ENCODE assay signal across 8 mouse cellular contexts in the genomic region with DNA sequence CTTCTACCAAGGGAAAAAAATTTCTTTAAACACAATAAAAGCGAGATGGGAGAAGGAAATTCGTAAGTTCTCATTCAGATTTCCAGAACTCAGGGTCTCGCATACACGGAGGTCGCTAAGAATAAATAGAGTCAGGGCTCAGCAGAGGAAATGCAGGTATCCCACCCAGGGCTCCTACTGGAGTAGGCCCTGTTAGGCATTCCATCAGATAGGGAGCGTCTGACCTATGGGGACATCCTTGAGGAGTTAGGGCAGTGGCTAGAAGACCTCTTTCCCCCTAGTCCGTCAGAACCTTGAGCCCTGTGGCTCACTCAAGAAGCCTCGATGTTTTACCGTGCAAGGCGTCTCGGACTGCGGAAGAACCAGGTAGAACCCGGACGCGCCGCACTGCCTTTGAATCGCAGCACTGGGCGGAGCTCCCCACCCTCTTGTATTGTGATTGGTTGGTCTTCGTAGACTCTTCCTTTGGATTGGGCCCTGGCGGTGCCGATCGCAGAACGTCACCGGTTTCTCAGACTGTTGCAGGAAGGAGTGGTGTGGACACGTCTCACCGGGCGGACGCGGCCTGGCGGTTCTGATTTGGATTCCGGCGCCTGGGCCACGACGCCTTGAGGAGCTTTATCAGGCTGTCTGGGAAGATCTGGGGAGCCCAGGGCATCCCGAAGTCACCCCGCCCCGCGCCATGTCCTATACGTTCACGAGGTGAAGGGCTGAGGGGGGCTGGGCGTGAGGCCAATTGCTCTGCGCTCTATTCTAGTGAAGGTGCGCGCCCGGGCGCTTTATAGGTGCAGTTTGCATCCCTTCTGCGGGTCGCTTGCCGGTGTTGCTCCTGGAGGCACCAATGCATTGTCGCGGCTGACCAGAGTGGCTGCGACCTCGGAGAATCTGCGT. TPM values are rescaled to one million over a fixed set of nuclear protein-coding genes. Genes with fewer than 3 reads are reported as not detected.
DNase-seq lines count a peak whose midpoint lies in the region; ATAC-seq and TF ChIP-seq lines count a peak whose summit lies in the region.

Gene Hltf (plus strand): TSS at position 506 of the 891 bp plus-strand sequence.

- ATAC-seq in forebrain, embryonic 12.5 days (ENCODE audit: low FRiP score) = peak; percentile 100
- ATAC-seq in heart, postnatal 0 days (ENCODE audit: insufficient read depth, low read depth) = peak; percentile 100
- ATAC-seq in liver, embryonic 16.5 days (ENCODE audit: low read depth) = peak; percentile 100
- ATAC-seq in neural tube, embryonic 13.5 days (ENCODE audit: low read depth) = peak; percentile 100

- H3K4me1 ChIP-seq in E14TG2a.4 (replicated peaks; ENCODE audit: low read depth, low read length) = peaks cover 19% of the 10 kb centered on the region
- H3K4me1 ChIP-seq in forebrain, embryonic 12.5 days = peaks cover 6% of the 10 kb centered on the region; the same call in 1 of the 2 replicates
- peaks cover 6% of the 10 kb centered on the region for H3K4me1 ChIP-seq in heart, postnatal 0 days (ENCODE audit: control insufficient read depth, insufficient read depth)
- H3K4me1 ChIP-seq in liver, embryonic 16.5 days (ENCODE audit: control insufficient read depth, low read depth, low read length) = peaks cover 6% of the 10 kb centered on the region
- peaks cover 10% of the 10 kb centered on the region for H3K4me1 ChIP-seq in neural tube, embryonic 13.5 days (replicated peaks)
- H3K4me1 ChIP-seq in testis, adult 2 months (ENCODE audit: control insufficient read depth, insufficient read depth, low read length) = peaks cover 3% of the 10 kb centered on the region

- peak within 1 kb of the TSS; percentile 66 for H3K9ac ChIP-seq in forebrain, embryonic 12.5 days
- H3K9ac ChIP-seq in heart, postnatal 0 days (replicated peaks; ENCODE audit: low read depth, low read length) = peak within 1 kb of the TSS; percentile 75
- H3K9ac ChIP-seq in liver, embryonic 16.5 days (ENCODE audit: low read depth, low read length) = peak within 1 kb of the TSS; percentile 70
- peak within 1 kb of the TSS; percentile 83 for H3K9ac ChIP-seq in neural tube, embryonic 13.5 days

- under 1% methylated on average over 49 of the region's 54 CpGs for WGBS in forebrain, embryonic 12.5 days
- WGBS in heart, postnatal 0 days = under 1% methylated on average over 54 of the region's 54 CpGs
- 0% methylated on average over 49 of the region's 54 CpGs for WGBS in liver, embryonic 16.5 days (ENCODE audit: insufficient replicate concordance)
- under 1% methylated on average over 52 of the region's 54 CpGs for WGBS in neural tube, embryonic 13.5 days

- peak; percentile 94 for DNase-seq in c-Kit-positive CD71-positive TER-119-positive erythroid progenitor cells, embryonic 14.5 days (ENCODE audit: low spot score)
- DNase-seq in heart, postnatal 0 days (ENCODE audit: low spot score) = peak; percentile 94
- DNase-seq in kidney, postnatal 4 days = peak; percentile 92 to 95

- TF ChIP-seq POLR2A in testis, adult 2 months (IDR thresholded peaks at IDR 0.05; ENCODE audit: control insufficient read depth, low read depth, low read length) = peak; percentile 71

- peaks cover 8% of the 10 kb centered on the region for H3K36me3 ChIP-seq in E14TG2a.4 (ENCODE audit: insufficient read depth, low read length)
- 0 out of 2 replicates have a peak, but pooled peaks cover 2% of the 10 kb centered on the region for H3K36me3 ChIP-seq in forebrain, embryonic 12.5 days (replicated peaks)
- peaks cover 11% of the 10 kb centered on the region for H3K36me3 ChIP-seq in heart, postnatal 0 days (replicated peaks; ENCODE audit: control insufficient read depth, insufficient read depth, low read length)
- no peaks in the 10 kb centered on the region for H3K36me3 ChIP-seq in liver, embryonic 16.5 days (ENCODE audit: control insufficient read depth, insufficient read depth)
- peaks cover 5% of the 10 kb centered on the region for H3K36me3 ChIP-seq in neural tube, embryonic 13.5 days
- H3K36me3 ChIP-seq in testis, adult 2 months (ENCODE audit: control insufficient read depth, insufficient read depth, low read length) = no peaks in the 10 kb centered on the region

- no peaks in the 10 kb centered on the region for H3K27me3 ChIP-seq in E14TG2a.4 (ENCODE audit: insufficient read depth, low read length)
- H3K27me3 ChIP-seq in forebrain, embryonic 12.5 days = no peaks in the 10 kb centered on the region
- H3K27me3 ChIP-seq in heart, postnatal 0 days (ENCODE audit: control insufficient read depth, insufficient read depth, low read length) = no peaks in the 10 kb centered on the region
- no peaks in the 10 kb centered on the region for H3K27me3 ChIP-seq in liver, embryonic 16.5 days (ENCODE audit: control insufficient read depth, insufficient read depth, low read depth, low read length)
- H3K27me3 ChIP-seq in neural tube, embryonic 13.5 days = no peaks in the 10 kb centered on the region
- H3K27me3 ChIP-seq in testis, adult 2 months (ENCODE audit: control insufficient read depth, insufficient read depth, low read length) = no peaks in the 10 kb centered on the region

- H3K4me3 ChIP-seq in E14TG2a.4 (replicated peaks; ENCODE audit: low read length) = peak within 1 kb of the TSS; percentile 86
- peak within 1 kb of the TSS; percentile 74 for H3K4me3 ChIP-seq in forebrain, embryonic 12.5 days (replicated peaks)
- H3K4me3 ChIP-seq in heart, postnatal 0 days (ENCODE audit: low read depth, low read length) = peak within 1 kb of the TSS; percentile 98
- H3K4me3 ChIP-seq in liver, embryonic 16.5 days (ENCODE audit: low read depth, low read length) = peak within 1 kb of the TSS; percentile 89
- H3K4me3 ChIP-seq in neural tube, embryonic 13.5 days = peak within 1 kb of the TSS; percentile 84
- H3K4me3 ChIP-seq in testis, adult 2 months (ENCODE audit: control insufficient read depth, low read depth, low read length) = peak within 1 kb of the TSS; percentile 95

- H3K9me3 ChIP-seq in E14TG2a.4 (ENCODE audit: low read length) = no peaks in the 10 kb centered on the region
- no peaks in the 10 kb centered on the region for H3K9me3 ChIP-seq in forebrain, embryonic 12.5 days
- no peaks in the 10 kb centered on the region for H3K9me3 ChIP-seq in heart, postnatal 0 days (replicated peaks; ENCODE audit: control insufficient read depth, low read length)
- H3K9me3 ChIP-seq in liver, embryonic 16.5 days (replicated peaks; ENCODE audit: control insufficient read depth, low read length) = no peaks in the 10 kb centered on the region
- H3K9me3 ChIP-seq in neural tube, embryonic 13.5 days = no peaks in the 10 kb centered on the region

- TF ChIP-seq CTCF in E14TG2a.4 (conservative IDR thresholded peaks at IDR 0.05; ENCODE audit: low read length) = no peak
- TF ChIP-seq CTCF in heart, postnatal 0 days (IDR thresholded peaks at IDR 0.05; ENCODE audit: low read depth) = no peak
- TF ChIP-seq CTCF in testis, adult 2 months (IDR thresholded peaks at IDR 0.05; ENCODE audit: control insufficient read depth, insufficient read depth, insufficient replicate concordance, low read depth, low read length) = no peak

- H3K27ac ChIP-seq in forebrain, embryonic 12.5 days = peak within 1 kb of the TSS; percentile 66
- peak within 1 kb of the TSS; percentile 81 for H3K27ac ChIP-seq in heart, postnatal 0 days (ENCODE audit: low read depth)
- H3K27ac ChIP-seq in liver, embryonic 16.5 days (ENCODE audit: low read length) = 0 out of 2 replicates have a peak within 1 kb of the TSS, but pooled peaks have one; percentile 15
- peak within 1 kb of the TSS; percentile 87 for H3K27ac ChIP-seq in neural tube, embryonic 13.5 days (replicated peaks)
- peak within 1 kb of the TSS; percentile 68 for H3K27ac ChIP-seq in testis, adult 2 months (ENCODE audit: control insufficient read depth, insufficient read depth, low read depth, low read length)

- TF ChIP-seq EP300 in heart, postnatal 0 days (IDR thresholded peaks at IDR 0.05; ENCODE audit: low read depth) = peak; percentile 52; the same call in 1 of the 2 replicates

- H3K4me2 ChIP-seq in forebrain, embryonic 12.5 days = peak within 1 kb of the TSS; percentile 61
- peak within 1 kb of the TSS; percentile 77 for H3K4me2 ChIP-seq in heart, postnatal 0 days (ENCODE audit: low read depth, low read length)
- H3K4me2 ChIP-seq in liver, embryonic 16.5 days (ENCODE audit: low read depth, low read length) = peak within 1 kb of the TSS; percentile 75
- peak within 1 kb of the TSS; percentile 64 for H3K4me2 ChIP-seq in neural tube, embryonic 13.5 days

RNA-seq across cellular contexts. Expression of gene Hltf, which starts in this region (rescaled TPM):
- polyA plus RNA-seq in forebrain, embryonic 12.5 days (2016; fragmentation: Nextera tagmentation; extraction: Ambion mirVana) = 21.9 and 23.6 TPM in 2 replicates
- total RNA-seq in heart, postnatal 0 days (2014; rRNA removed; ENCODE audit: low replicate concordance) = 7.3 and 8.9 TPM in 2 replicates
- 9.6 TPM in 2 replicates for polyA plus RNA-seq in heart, postnatal 0 days (2015; fragmentation: Nextera tagmentation; extraction: Ambion mirVana)
- polyA plus RNA-seq in liver, embryonic 16.5 days (2015; fragmentation: Nextera tagmentation; extraction: Ambion mirVana) = 7.3 and 9.0 TPM in 2 replicates
- polyA plus RNA-seq in neural tube, embryonic 13.5 days (2015; fragmentation: Nextera tagmentation; extraction: Ambion mirVana) = 16.9 TPM in 2 replicates
- 1.1 and 1.8 TPM in 2 replicates for polyA plus RNA-seq in testis, adult 2 months (2012; rRNA removed)

Comparison
In these comparisons a context has a peak if more than half of its experiments do, and no peak if none do; other contexts are left out.
1. Peak in every context shown above with its lines: DNase-seq, ATAC-seq, H3K4me3 ChIP-seq and H3K27ac ChIP-seq.
2. H3K27ac ChIP-seq: peak in every context shown above with its lines; median percentile 87 in neural tube, embryonic 13.5 days; 81 in heart, postnatal 0 days; 68 in testis, adult 2 months; 66 in forebrain, embryonic 12.5 days; 15 in liver, embryonic 16.5 days.